Mouse (Mus musculus) thymus, postnatal 36 days (tissue): ENCODE measurements around the gene Rabep2.
"Not testable (repeated sequence)": the region's sequence is repeated elsewhere in the genome, so short reads cannot be mapped to it uniquely, and the experiment has no call there.

Experiments used
- DNase-seq, 2 experiments: peaks; one replicate each; pipeline ENCODE4 v3.0.0; 2022; ENCODE audit warnings: mixed read lengths in 2 of 2

Gene Rabep2

DNA sequence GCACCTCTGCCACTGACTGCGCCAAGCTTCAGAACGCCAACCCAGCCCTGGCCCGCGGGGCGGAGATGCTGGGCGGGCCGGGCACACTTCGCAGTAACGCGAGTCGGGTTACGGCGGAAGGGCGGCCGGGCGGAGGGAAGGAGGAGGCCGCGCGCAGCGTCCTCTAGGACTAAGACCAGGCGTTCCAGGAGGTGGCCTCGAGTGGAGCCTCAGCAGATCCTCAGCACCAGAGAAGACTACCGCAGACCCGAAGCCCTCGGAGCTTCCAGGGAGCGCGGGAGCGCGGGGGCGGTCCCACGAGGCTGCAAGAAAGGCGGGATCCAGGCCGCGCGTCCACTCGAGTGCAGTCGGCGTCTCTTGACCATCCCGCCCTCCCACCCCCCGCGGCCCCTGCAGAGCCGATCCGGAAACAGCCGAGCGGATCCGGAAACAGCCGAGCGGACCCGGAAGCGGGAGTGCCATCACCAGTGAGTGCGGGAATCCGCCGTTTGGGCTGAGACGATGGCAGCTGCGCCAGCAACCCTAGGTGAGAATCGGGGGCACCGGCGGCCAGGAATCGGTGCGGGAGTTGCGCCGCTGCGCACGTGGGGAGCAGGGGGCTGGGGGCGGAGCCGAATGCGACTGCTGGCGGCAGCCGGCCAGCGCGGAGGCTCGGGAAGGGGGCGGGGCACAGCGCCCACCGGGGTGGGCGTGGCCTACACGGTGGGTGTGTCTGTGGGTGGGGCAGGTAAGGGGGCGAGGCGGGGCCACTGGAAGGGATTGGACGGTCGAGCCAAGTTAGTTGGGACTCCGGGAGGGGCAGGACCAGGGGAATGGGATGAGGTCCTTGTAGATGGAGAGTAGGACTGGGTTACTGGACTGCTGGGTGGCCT is at the start of gene Rabep2:
Rabep2 (plus strand) TSS at position 129 of the 872 bp plus-strand sequence.
- peak; percentile 92 to 96 for DNase-seq

DNA sequence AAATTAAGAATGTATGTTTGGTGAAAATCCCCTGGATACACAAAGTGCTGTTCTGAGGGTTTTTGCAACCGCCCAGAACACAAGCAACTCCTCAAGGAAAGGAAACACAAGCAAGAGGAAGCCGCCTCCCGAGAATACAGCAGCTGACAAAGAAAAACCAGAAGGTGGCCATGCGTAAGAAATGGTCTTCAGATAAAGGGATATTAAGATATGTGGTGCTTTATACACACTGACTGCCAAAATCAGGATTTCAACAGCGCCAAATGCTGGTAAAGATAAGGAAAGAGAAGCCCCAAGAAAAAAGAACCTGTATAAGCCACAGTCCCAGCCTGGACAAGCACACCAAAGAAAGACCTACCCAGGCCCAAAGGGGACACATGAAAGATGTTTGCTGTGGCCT is 45.0 kb upstream of the Rabep2 start:
- no peak for DNase-seq

GRCm38 (mm10) chr7:126388185-126388584 is 40.4 kb upstream of the Rabep2 start:
- DNase-seq: no peak

DNA sequence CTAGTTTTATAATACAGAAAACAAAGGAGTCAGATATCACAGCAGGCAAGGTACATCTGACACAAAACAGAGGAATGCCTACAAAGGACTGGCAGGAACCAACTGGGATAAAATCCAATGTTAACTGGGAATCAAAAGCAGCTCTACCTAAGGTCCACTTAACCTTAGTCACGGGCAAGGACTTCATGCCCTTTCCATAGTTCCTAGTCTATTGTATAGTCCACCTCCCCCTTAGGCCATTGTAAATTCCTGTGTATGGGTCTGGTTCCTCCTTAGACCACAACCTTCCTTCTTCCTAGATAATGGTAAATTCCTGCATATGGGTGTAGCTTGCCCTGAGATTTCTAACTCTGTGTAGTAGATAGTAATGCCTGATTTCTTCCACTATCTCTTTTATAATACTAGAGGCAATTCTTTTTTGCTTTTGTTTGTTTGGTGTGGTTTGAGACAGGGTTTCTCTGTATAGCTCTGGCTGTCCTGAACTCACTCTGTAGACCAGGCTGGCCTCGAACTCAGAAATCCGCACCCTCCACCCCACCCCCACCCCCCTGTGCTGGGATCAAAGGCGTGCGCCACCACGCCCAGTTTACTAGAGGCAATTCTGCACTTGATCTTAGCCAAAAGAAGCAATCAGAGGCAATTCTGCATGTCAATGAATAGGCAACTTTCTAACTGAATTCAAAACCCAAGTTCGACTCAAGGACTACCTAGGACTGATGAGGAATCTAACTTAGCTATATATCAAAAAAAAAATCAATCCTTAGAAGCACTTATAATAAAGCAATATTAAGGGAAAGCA is 36.3 kb upstream of the Rabep2 start:
- not testable (repeated sequence) for DNase-seq

DNA sequence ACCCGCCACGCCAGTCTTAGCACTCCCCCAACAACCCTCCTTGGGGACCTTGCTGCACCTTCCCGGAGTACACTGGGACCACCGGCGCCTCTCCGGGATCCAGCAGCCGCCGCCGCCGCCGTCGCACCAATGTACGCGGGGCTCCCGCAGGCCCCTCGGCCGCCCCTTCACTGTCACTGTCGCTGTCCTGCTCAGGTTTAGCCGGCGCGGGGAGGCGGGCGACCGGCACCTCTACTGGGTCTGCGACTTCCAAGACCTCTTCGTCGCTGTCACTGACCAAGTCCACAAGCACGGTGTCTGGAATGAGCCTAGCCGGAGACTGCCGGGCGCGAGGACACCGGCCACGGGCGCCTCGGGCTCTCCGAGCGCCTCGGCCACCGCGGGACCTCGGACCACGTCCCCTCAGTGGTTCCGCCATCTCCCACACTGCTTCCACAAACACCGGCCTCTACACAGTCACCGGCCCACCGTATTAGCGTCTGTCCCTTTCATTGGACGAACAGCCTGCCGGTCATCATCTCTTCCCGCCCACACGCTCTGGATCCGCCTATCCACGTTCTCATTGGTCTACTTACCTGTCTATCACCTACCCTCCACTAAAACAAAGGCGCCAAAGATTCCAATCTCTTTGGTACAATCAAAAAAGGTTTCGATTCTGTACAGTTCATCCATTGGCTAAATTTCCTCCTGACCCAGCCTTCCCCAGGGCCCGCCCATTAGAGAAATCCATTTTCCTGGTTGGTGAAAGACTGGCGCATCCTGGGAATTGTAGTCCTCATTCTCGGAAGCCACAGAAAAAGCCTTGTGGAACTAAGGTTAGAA is 32.0 kb upstream of the Rabep2 start, which contains the start of gene Nfatc2ip:
Nfatc2ip (minus strand) TSS at position 440 of the 822 bp plus-strand sequence.
- peak; percentile 92 to 94 for DNase-seq

- no peak for DNase-seq
Measured at GRCm38 (mm10) chr7:126397221-126397620, 31.3 kb upstream of the Rabep2 start.

- no peak for DNase-seq
Measured at GRCm38 (mm10) chr7:126397822-126398221, 30.7 kb upstream of the Rabep2 start.

- DNase-seq: peak; percentile 87 to 89
Measured at GRCm38 (mm10) chr7:126399548-126399947, 29.0 kb upstream of the Rabep2 start.

DNA sequence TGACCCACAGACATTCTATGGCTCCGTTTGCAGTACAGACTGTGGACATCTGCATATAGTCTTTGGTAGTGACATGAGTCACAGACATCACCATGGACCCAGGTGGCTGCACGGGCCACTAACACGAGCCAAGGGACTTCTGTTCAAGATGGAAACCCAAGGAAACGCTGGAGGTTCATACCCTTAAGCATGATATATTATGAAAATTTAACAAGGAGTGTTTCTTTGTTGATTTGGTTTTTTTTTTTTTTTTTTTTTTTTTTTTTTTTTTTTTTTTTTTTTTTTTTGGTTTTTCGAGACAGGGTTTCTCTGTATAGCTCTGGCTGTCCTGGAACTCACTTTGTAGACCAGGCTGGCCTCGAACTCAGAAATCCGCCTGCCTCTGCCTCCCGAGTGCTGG is 26.0 kb upstream of the Rabep2 start:
- DNase-seq: not testable (repeated sequence)

DNA sequence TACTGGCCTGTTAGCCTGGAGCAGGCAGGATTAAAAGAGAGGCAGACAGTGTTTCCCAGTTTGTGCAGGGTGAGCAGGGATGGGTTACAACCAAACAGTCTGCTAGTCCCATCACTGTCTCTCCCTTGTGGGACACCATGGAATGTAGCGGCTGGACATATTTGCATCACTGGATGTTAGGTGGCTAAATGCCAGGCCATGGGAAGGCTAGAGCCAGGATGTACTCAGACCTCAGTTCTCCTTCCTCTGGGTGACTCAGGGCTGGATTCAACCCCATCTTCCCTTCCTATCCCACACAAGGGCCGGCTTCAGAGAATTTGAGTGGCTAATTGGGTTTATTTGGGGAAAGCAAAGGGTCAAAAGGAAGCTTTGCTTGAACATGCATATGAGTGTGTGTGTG is 19.9 kb upstream of the Rabep2 start:
- DNase-seq: no peak

DNA sequence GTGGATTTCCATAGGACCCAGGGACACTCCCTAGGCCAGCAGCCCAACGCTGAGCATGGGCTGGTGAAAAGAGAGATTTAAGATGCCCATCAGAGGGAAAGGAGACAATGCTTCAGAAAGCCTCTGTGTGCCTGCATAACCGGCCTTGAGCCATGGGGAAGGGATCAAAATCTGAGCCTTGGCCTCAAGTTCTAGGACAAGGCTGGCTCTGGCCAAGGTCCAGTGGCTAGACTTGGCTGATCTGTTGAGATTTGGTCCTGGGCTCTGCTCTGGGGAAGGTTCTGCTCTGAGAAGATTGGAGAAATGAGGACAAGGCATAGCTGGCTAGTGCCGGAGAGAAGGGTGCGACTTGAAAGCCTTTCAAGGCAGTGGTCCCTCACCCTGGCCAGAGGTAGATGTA is 17.5 kb upstream of the Rabep2 start:
- DNase-seq: no peak

DNA sequence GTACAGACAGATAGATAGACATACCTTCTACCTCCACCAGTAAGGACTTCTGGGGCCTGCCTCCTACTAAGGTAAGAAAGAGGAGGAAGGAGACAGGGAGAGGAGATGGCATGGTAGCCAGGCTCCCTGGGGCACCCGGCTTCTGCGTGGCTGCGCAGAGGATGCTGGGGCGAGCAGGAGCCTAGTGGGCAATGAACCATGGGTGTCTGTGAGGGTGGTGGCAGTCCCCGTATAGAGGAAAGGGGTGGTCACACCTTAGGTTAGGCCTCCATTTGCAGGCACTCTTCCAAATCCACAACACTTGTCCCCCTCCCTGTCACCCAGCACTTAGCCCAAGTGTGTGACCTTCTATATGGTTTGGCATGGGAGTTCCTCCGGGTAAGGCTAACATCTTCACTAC is 13.8 kb upstream of the Rabep2 start, which contains the start of gene Cd19:
Cd19 (minus strand) TSS at position 165 of the 400 bp plus-strand sequence.
- no peak for DNase-seq

GRCm38 (mm10) chr7:126416615-126417014 is 11.9 kb upstream of the Rabep2 start:
- peak; percentile 33 to 42 for DNase-seq

- no peak for DNase-seq
Measured at GRCm38 (mm10) chr7:126417045-126417444, 11.5 kb upstream of the Rabep2 start.

- DNase-seq: no peak
Measured at GRCm38 (mm10) chr7:126417606-126418005, 11.0 kb upstream of the Rabep2 start.

GRCm38 (mm10) chr7:126418496-126418895 is 10.1 kb upstream of the Rabep2 start:
- no peak for DNase-seq

- DNase-seq: no peak
Measured at GRCm38 (mm10) chr7:126421756-126422155, 6.8 kb upstream of the Rabep2 start.

GRCm38 (mm10) chr7:126424161-126424560 is 4.4 kb upstream of the Rabep2 start:
- DNase-seq: no peak

- no peak for DNase-seq
Measured at GRCm38 (mm10) chr7:126427323-126427860, 1.2 kb upstream of the Rabep2 start.

GRCm38 (mm10) chr7:126428154-126428553 is 405 bp upstream of the Rabep2 start:
- no peak for DNase-seq

GRCm38 (mm10) chr7:126429503-126429898 is 942 bp downstream of the Rabep2 start:
- no peak for DNase-seq

- no peak for DNase-seq
Measured at GRCm38 (mm10) chr7:126430167-126430566, 1.6 kb downstream of the Rabep2 start.
